Mouse (Mus musculus) midbrain, postnatal 0 days (tissue): ENCODE results near the gene Insig2. TPM values are rescaled to one million over a fixed set of nuclear protein-coding genes. Genes with fewer than 3 reads are reported as not detected.

Source experiments
- ATAC-seq: fragments of 200-750 bp; cut with Nextera tagmentation; 2 replicates; pipeline ENCODE4 v1.8.0; 2017; ENCODE audit warnings: moderate number of reproducible peaks, mild to moderate bottlenecking, moderate TSS enrichment, moderate library complexity; ENCODE audit not compliant: low FRiP score
- DNase-seq: peaks from one replicate; pipeline ENCODE4 v3.0.0-alpha.2; 2015; ENCODE audit warnings: low spot score
- H3K27ac ChIP-seq: fragments of 300-500 bp; sonication (generic); 2 replicates; pipeline ENCODE4 v1.5.1; 2014; ENCODE audit warnings: low read depth, mild to moderate bottlenecking, low read length, mixed read lengths
- H3K27me3 ChIP-seq: fragments of 300-500 bp; sonication (generic); 2 replicates; pipeline ENCODE4 v1.6.1; 2014; ENCODE audit warnings: low read length, control low read depth, mixed read lengths; ENCODE audit not compliant: insufficient read depth
- H3K36me3 ChIP-seq: fragments of 300-500 bp; sonication (generic); 2 replicates; pipeline ENCODE4 v1.6.1; 2014; ENCODE audit warnings: low read length, control low read depth, mixed read lengths; ENCODE audit not compliant: insufficient read depth
- H3K4me1 ChIP-seq: fragments of 300-500 bp; sonication (generic); 2 replicates; pipeline ENCODE4 v1.6.1; 2014; ENCODE audit warnings: mild to moderate bottlenecking, control low read depth, antibody characterized with exemption, low read length, mixed read lengths; ENCODE audit not compliant: insufficient read depth
- H3K4me2 ChIP-seq: fragments of 300-500 bp; sonication (generic); 2 replicates; pipeline ENCODE4 v1.6.1; 2014; ENCODE audit warnings: low read depth, mild to moderate bottlenecking, low read length, mixed read lengths; ENCODE audit not compliant: poor library complexity, severe bottlenecking
- H3K4me3 ChIP-seq: fragments of 300-500 bp; sonication (generic); 2 replicates; pipeline ENCODE4 v1.5.1; 2014; ENCODE audit warnings: low read depth, mild to moderate bottlenecking, low read length, moderate library complexity
- H3K9ac ChIP-seq: fragments of 300-500 bp; sonication (generic); replicated peaks from 2 replicates; pipeline ENCODE4 v1.6.1; 2014; ENCODE audit warnings: mild to moderate bottlenecking, low read length, moderate library complexity, mixed read lengths; ENCODE audit not compliant: poor library complexity, severe bottlenecking
- H3K9me3 ChIP-seq: fragments of 300-500 bp; sonication (generic); 2 replicates; pipeline ENCODE4 v1.6.1; 2016; ENCODE audit warnings: low read length, control low read depth
- CTCF ChIP-seq: IDR thresholded peaks from 2 replicates; pipeline ENCODE4 v1.5.1; 2016; ENCODE audit warnings: antibody characterized with exemption, mild to moderate bottlenecking
- WGBS: fragments of 180-500 bp; shearing (Covaris S2); extraction: QIAGEN DNeasy Blood & Tissue Kit; methylation state at CpG from one replicate; pipeline ENCODE4 v1.1.7; 2014; 5-methylcytosine and 5-hydroxymethylcytosine counted together
- polyA plus RNA-seq: library from polyadenylated mRNA; unstranded; fragments of >200 nt; fragmentation: Nextera tagmentation; extraction: Ambion mirVana; gene quantifications from 2 replicates; pipeline ENCODE4 v1.2.1, GENCODE M21; 2015
- total RNA-seq: library from RNA; depleted of rRNA; stranded (reverse); fragments of >200 nt; gene quantifications from 2 replicates; pipeline ENCODE4 v1.2.3, GENCODE M21; 2014

Gene Insig2
- total and polyA plus RNA-seq, 2 experiments from 2014 or later = 24.3 to 35.7 TPM

DNA sequence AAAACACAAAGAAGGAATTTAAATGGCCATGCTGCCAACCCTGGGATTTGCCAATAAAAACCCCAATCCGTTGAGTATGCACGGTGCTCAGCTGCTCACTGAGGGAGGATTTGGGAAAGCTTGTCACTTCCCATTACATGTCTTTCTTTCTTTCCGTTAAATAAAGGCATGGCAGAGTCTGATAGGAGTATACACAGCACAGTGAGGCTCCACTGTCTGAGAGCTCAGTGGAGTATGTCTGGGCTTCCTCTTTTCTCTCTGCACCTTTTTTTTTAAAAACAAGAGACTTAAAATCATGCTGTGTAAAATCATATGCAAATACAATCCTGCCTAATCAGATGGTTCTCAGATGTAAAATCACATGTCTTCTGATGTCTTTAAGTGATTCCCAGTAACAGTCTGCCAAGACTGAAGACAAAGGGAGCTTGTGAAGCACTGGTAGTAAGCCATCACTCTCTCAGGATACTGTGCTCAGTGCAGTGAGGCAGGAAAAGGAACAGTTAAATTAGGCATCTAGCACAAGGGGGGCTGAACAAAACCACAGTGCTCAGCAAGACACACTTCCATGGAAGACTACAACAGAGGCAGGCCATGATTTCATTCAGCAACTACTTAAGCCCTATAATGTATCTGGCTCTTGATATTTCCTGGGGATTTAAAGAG is 17.5 kb downstream of the Insig2 start:
- no peak overlapping the region for H3K4me2 ChIP-seq
- 10% methylated on average over 3 of the region's 3 CpGs for WGBS
- no peaks in the 10 kb centered on the region for H3K27me3 ChIP-seq
- H3K4me1 ChIP-seq = no peaks in the 10 kb centered on the region
- TF ChIP-seq CTCF = no peak
- no peaks in the 10 kb centered on the region for H3K9me3 ChIP-seq
- peak overlapping the region; percentile 72 for H3K27ac ChIP-seq
- H3K36me3 ChIP-seq = peaks cover 9% of the 10 kb centered on the region
- no peak overlapping the region; the same call in 1 of the 2 replicates for H3K9ac ChIP-seq
- ATAC-seq (peak; percentile 87), DNase-seq (peak; percentile 60)
- H3K4me3 ChIP-seq = no peak overlapping the region

DNA sequence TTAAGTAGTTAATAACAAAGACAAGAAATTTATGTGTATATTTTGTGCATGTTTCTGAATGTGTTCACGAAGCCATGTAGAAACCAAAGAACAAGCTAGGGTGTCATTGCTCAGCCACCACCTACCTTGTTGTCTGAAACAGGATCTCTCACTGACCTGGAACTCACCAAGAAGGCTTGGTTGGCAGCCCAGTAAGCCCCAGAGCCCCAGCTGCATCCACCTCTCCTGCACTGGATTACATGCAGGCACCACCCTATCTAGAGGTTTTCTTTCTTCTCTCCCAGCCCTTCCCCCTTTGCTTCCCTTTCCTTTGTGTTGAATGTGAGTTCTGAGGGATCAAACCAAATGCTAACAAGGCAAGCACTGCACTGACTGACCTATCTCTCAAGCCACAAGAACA is 19.2 kb downstream of the Insig2 start:
- Histone ChIP-seq H3K9me3 (no peaks in the 10 kb centered on the region), H3K27me3 (no peaks in the 10 kb centered on the region), H3K9ac (no peak overlapping the region), H3K36me3 (no peaks in the 10 kb centered on the region; the same call in 1 of the 2 replicates), H3K27ac (0 out of 2 replicates have a peak overlapping the region, but pooled peaks have one; percentile 12), H3K4me3 (no peak overlapping the region), H3K4me2 (no peak overlapping the region), H3K4me1 (no peaks in the 10 kb centered on the region)
- ATAC-seq = no peak
- DNase-seq = no peak
- WGBS = 96% methylated on average over 1 of the region's 1 CpGs
- TF ChIP-seq CTCF = no peak

DNA sequence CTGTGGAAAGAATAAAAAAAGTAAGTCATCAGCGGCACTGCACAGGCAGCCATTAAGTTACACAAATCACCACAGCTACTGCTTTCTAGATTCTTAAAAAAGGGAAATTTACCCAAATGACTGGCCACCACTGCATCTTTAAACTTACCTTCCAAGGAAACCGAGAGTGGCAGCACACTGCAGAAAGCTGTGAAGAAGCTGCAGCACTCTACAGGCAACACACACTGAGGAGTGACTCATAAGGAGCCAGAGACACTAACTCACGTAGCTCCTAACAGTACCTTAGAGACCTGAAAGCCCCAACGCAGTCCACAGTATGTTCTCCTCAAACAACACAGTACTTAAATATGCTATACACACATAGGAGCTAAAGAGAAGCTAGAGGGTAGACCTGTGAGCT is 20.1 kb downstream of the Insig2 start:
- no peak overlapping the region for H3K4me2 ChIP-seq
- ATAC-seq = no peak
- H3K36me3 ChIP-seq = no peaks in the 10 kb centered on the region; the same call in 1 of the 2 replicates
- no peak for TF ChIP-seq CTCF
- H3K4me3 ChIP-seq = no peak overlapping the region
- no peaks in the 10 kb centered on the region for H3K27me3 ChIP-seq
- no peaks in the 10 kb centered on the region for H3K4me1 ChIP-seq
- H3K9ac ChIP-seq = no peak overlapping the region
- H3K9me3 ChIP-seq = no peaks in the 10 kb centered on the region
- WGBS = 93% methylated on average over 4 of the region's 4 CpGs
- no peak overlapping the region for H3K27ac ChIP-seq
- DNase-seq = no peak

DNA sequence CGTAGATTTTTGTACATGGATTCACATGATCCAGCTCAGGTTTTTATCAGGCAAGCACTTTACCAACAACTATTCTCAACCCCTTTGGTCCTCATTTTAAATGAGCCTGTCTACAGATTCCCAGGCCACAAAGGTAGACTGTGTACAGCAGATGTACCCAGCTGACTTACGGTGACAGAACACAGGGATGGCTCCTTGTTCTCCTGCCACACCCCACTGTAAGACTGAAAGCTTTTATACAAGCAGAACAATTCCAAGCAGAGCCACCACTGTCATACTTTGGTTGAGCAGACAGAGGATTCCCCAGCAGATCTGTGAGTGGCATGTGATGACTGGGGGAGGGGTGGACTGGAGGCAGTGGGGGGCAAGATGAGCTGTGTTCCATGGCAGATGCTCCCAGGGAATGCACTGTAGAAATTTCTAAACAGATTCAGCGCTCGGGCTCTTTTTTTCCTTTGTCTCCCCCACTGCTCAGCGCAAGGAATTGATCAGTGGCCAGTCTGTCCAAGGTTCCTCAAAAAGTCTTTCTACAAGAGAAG is 35.6 kb downstream of the Insig2 start:
- Histone ChIP-seq H3K36me3 (no peaks in the 10 kb centered on the region), H3K4me3 (no peak overlapping the region), H3K27me3 (no peaks in the 10 kb centered on the region), H3K9me3 (no peaks in the 10 kb centered on the region), H3K9ac (no peak overlapping the region), H3K4me2 (no peak overlapping the region), H3K4me1 (no peaks in the 10 kb centered on the region), H3K27ac (no peak overlapping the region)
- DNase-seq (no peak), ATAC-seq (no peak; the same call in 1 of the 2 replicates)
- 56% methylated on average over 5 of the region's 5 CpGs for WGBS
- no peak for TF ChIP-seq CTCF

DNA sequence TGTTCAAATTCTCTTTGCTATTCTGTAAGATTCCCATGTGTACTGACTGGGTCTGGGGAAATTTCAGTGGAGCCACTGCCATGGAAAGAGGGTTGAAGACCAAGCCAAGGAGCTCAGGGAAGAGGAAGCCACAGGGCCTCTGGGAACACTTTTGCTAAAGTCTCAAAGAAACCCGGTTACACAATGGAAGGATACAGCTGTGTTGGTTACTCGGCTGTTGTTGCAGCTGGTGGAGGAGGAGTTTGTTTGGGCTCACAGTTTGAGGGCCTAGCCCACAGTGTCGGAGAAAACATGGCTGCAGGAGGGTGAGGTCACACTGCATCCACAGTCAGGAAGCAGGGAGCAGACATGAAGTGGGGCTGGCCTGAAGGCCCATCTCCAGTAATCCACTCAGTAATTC is 38.8 kb downstream of the Insig2 start:
- no peak overlapping the region for H3K27ac ChIP-seq
- H3K27me3 ChIP-seq = no peaks in the 10 kb centered on the region
- H3K9me3 ChIP-seq = no peaks in the 10 kb centered on the region
- no peaks in the 10 kb centered on the region for H3K36me3 ChIP-seq
- H3K4me2 ChIP-seq = no peak overlapping the region
- ATAC-seq (no peak), DNase-seq (no peak)
- no peak for TF ChIP-seq CTCF
- 64% methylated on average over 3 of the region's 3 CpGs for WGBS
- H3K4me3 ChIP-seq = no peak overlapping the region
- H3K4me1 ChIP-seq = no peaks in the 10 kb centered on the region
- H3K9ac ChIP-seq = no peak overlapping the region

DNA sequence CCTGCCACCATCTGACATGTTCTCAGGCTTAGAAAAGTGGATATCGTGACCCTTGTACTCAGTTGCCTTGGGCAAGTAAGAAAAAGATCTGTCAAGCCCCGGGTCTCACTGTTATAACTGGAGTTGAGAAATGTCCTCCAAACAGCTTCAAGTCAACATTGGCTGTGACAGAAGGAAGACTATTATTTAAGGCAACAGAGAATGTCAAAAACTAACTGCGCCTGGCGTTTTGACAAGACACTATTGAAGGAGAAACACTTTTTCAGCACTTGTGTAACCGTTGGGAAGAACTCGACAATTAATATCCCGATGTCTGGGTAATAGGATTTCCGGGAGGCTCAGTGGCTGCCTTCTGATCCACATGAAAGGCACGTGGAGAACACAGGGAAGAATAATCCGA is 41.5 kb downstream of the Insig2 start:
- Histone ChIP-seq H3K4me2 (no peak overlapping the region), H3K4me3 (no peak overlapping the region), H3K27me3 (no peaks in the 10 kb centered on the region), H3K9me3 (no peaks in the 10 kb centered on the region), H3K36me3 (no peaks in the 10 kb centered on the region), H3K9ac (no peak overlapping the region), H3K4me1 (no peaks in the 10 kb centered on the region), H3K27ac (no peak overlapping the region)
- WGBS = 64% methylated on average over 10 of the region's 10 CpGs
- TF ChIP-seq CTCF = no peak
- DNase-seq (no peak), ATAC-seq (no peak)
